Mouse (Mus musculus): ENCODE results near the gene Ctf2. TPM values are rescaled to one million over a fixed set of nuclear protein-coding genes. Genes with fewer than 3 reads are reported as not detected.
A peak's percentile ranks its signal among the peaks of the same experiment; 100 is the strongest.
"Not testable (repeated sequence)": the region's sequence is repeated elsewhere in the genome, so short reads cannot be mapped to it uniquely, and the experiment has no call there.

The Ctf2 gene
- 0.08 TPM in 1 of 2 replicates, not detected in the other for total RNA-seq (2012; rRNA removed)
- not detected in 2 replicates for total RNA-seq (2014; rRNA removed)
- 0.36 TPM in 1 of 2 replicates, not detected in the other for polyA plus RNA-seq (2012; ENCODE audit: insufficient read length, low read depth)

- H3K79me2 ChIP-seq (replicated peaks; ENCODE audit: control insufficient read depth, extremely low read depth, insufficient read depth, poor library complexity, severe bottlenecking); H3K4me3 ChIP-seq (replicated peaks in 1 of 3; ENCODE audit: low read depth in 2 of 3, low read length in 2 of 3, poor library complexity in 1 of 3); H3K27me3 ChIP-seq (replicated peaks); H3K27ac ChIP-seq (ENCODE audit: insufficient read depth, low read depth); in situ Hi-C loops (cut with MboI; ENCODE audit: low pct_ligation_motif_present, low pct_unique_long_range_greater_than_20kb, low sequenced_read_pairs); H3K36me3 ChIP-seq (replicated peaks in 1 of 2; ENCODE audit: control insufficient read depth in 1 of 2, insufficient read depth in 1 of 2, low read length in 1 of 2); dilution Hi-C loops (cut with MboI; ENCODE audit: extremely low pct_ligation_motif_present, extremely low pct_unique_long_range_greater_than_20kb, low sequenced_read_pairs); H3K9ac ChIP-seq (ENCODE audit: insufficient read depth, low read depth); DNase-seq (ENCODE audit: extremely low read depth); H3K4me2 ChIP-seq (ENCODE audit: insufficient read depth, low read depth, poor library complexity, severe bottlenecking); H3K9me3 ChIP-seq (replicated peaks; ENCODE audit: low read length); H3K4me1 ChIP-seq (ENCODE audit: control insufficient read depth in 1 of 2, insufficient read depth in 2 of 2): not testable (repeated sequence)
These were observed at the start of gene Ctf2 for GRCm38 (mm10) chr7:127732066-127732465. Gene Ctf2 (minus strand): TSS chr7:127732166.

GRCm38 (mm10) chr7:127778350-127778749, 46.4 kb upstream of the Ctf2 start:
- no peaks in the 10 kb centered on the region for H3K9me3 ChIP-seq (replicated peaks; ENCODE audit: low read length)
- in situ Hi-C loops (cut with MboI; ENCODE audit: low pct_ligation_motif_present, low pct_unique_long_range_greater_than_20kb, low sequenced_read_pairs) (loop anchor here (5.0 to 25.0 kb wide), 4 partner anchors 39 to 996 kb away; partner anchors contain the start of genes Cdipt, Cdiptos, Prss8 and Tbx6), dilution Hi-C loops (cut with MboI; ENCODE audit: extremely low pct_ligation_motif_present, extremely low pct_unique_long_range_greater_than_20kb, low sequenced_read_pairs) (no loop called here)
- peaks cover 8 to 38% of the 10 kb centered on the region in 2 experiments for H3K4me1 ChIP-seq (ENCODE audit: control insufficient read depth in 1 of 2, insufficient read depth in 2 of 2)
- no peak for TF ChIP-seq JUN (IDR thresholded peaks at IDR 0.05; ENCODE audit: insufficient read depth, low read depth, low read length)
- TF ChIP-seq ETS1 (conservative IDR thresholded peaks at IDR 0.05; ENCODE audit: low read depth, low read length) = no peak
- no peak for TF ChIP-seq ZNF384 (IDR thresholded peaks at IDR 0.05; ENCODE audit: low read depth, low read length)
- TF ChIP-seq BHLHE40 (IDR thresholded peaks at IDR 0.05; ENCODE audit: low read depth, low read length) = no peak
- no peak for TF ChIP-seq CHD1 (IDR thresholded peaks at IDR 0.05; ENCODE audit: low read depth, low read length)
- TF ChIP-seq MXI1 (IDR thresholded peaks at IDR 0.05; ENCODE audit: low read depth, low read length) = no peak
- TF ChIP-seq POLR2A (IDR thresholded peaks at IDR 0.05; ENCODE audit: low read depth, low read length) = no peak
- TF ChIP-seq USF1 (IDR thresholded peaks at IDR 0.05; ENCODE audit: low read depth, low read length) = no peak
- TF ChIP-seq UBTF (IDR thresholded peaks at IDR 0.05; ENCODE audit: low read depth, low read length) = no peak
- TF ChIP-seq ELF1 (IDR thresholded peaks at IDR 0.05; ENCODE audit: low read depth, low read length) = no peak
- TF ChIP-seq HCFC1 (IDR thresholded peaks at IDR 0.05; ENCODE audit: low read depth, low read length) = no peak
- TF ChIP-seq NRF1 (IDR thresholded peaks at IDR 0.05; ENCODE audit: low read depth, low read length) = no peak
- TF ChIP-seq MEF2A (IDR thresholded peaks at IDR 0.05; ENCODE audit: borderline replicate concordance, low read depth, low read length) = no peak
- no peak for TF ChIP-seq KAT2A (IDR thresholded peaks at IDR 0.05; ENCODE audit: insufficient replicate concordance, low read length)
- TF ChIP-seq RCOR1 (conservative IDR thresholded peaks at IDR 0.05; ENCODE audit: low read depth, low read length) = no peak
- no peak for TF ChIP-seq TCF12 (IDR thresholded peaks at IDR 0.05; ENCODE audit: low read depth, low read length)
- TF ChIP-seq MAX (IDR thresholded peaks at IDR 0.05; ENCODE audit: low read length) = no peak
- peak overlapping the region; percentile 98; the same call in 1 of the 2 replicates for H3K9ac ChIP-seq (ENCODE audit: insufficient read depth, low read depth)
- H3K4me3 ChIP-seq (replicated peaks in 1 of 3; ENCODE audit: low read depth in 2 of 3, low read length in 2 of 3, poor library complexity in 1 of 3) = peak overlapping the region; percentile 57 to 92 (median 67)
- H3K4me2 ChIP-seq (ENCODE audit: insufficient read depth, low read depth, poor library complexity, severe bottlenecking) = peak overlapping the region; percentile 41
- DNase-seq (ENCODE audit: extremely low read depth) = no peak
- peaks cover 23% of the 10 kb centered on the region for H3K79me2 ChIP-seq (replicated peaks; ENCODE audit: control insufficient read depth, extremely low read depth, insufficient read depth, poor library complexity, severe bottlenecking)
- no peaks in the 10 kb centered on the region for H3K27me3 ChIP-seq (replicated peaks)
- H3K27ac ChIP-seq (ENCODE audit: insufficient read depth, low read depth) = no peak overlapping the region
- peaks cover 25 to 64% of the 10 kb centered on the region in 2 experiments for H3K36me3 ChIP-seq (replicated peaks in 1 of 2; ENCODE audit: control insufficient read depth in 1 of 2, insufficient read depth in 1 of 2, low read length in 1 of 2)

Data from CH12.LX (cell line).